Mouse (Mus musculus) limb, embryonic 12.5 days (tissue): ENCODE results near the gene Cc2d1a. TPM values are rescaled to one million over a fixed set of nuclear protein-coding genes. Genes with fewer than 3 reads are reported as not detected.

ENCODE experiments used
- ATAC-seq: fragments of 200-750 bp; cut with Nextera tagmentation; 2 replicates; pipeline ENCODE4 v1.8.0; 2017; ENCODE audit warnings: low read depth, moderate TSS enrichment; ENCODE audit not compliant: insufficient number of reproducible peaks, insufficient read depth, low FRiP score, low TSS enrichment
- H3K27ac ChIP-seq: fragments of 300-500 bp; sonication (generic); 2 replicates; pipeline ENCODE4 v1.5.1; 2016; ENCODE audit warnings: mild to moderate bottlenecking, moderate library complexity
- H3K27me3 ChIP-seq: fragments of 300-500 bp; sonication (generic); 2 replicates; pipeline ENCODE4 v1.6.1; 2016; ENCODE audit warnings: mild to moderate bottlenecking, moderate library complexity
- H3K36me3 ChIP-seq: fragments of 300-500 bp; sonication (generic); 2 replicates; pipeline ENCODE4 v1.6.1; 2016; ENCODE audit warnings: mild to moderate bottlenecking, moderate library complexity
- H3K4me1 ChIP-seq: fragments of 300-500 bp; sonication (generic); replicated peaks from 2 replicates; pipeline ENCODE4 v1.6.1; 2016
- H3K4me2 ChIP-seq: fragments of 300-500 bp; sonication (generic); 2 replicates; pipeline ENCODE4 v1.6.1; 2016; ENCODE audit warnings: mild to moderate bottlenecking, moderate library complexity
- H3K4me3 ChIP-seq: fragments of 300-500 bp; sonication (generic); replicated peaks from 2 replicates; pipeline ENCODE4 v1.5.1; 2016; ENCODE audit warnings: mild to moderate bottlenecking
- H3K9ac ChIP-seq: fragments of 300-500 bp; sonication (generic); replicated peaks from 2 replicates; pipeline ENCODE4 v1.6.1; 2016; ENCODE audit warnings: mild to moderate bottlenecking, moderate library complexity
- H3K9me3 ChIP-seq: fragments of 300-500 bp; sonication (generic); 2 replicates; pipeline ENCODE4 v1.6.1; 2016; ENCODE audit warnings: mild to moderate bottlenecking, moderate library complexity
- WGBS: fragments of 180-500 bp; shearing (Covaris S2); methylation state at CpG from one replicate; pipeline ENCODE4 v1.1.7; 2016; 5-methylcytosine and 5-hydroxymethylcytosine counted together
- polyA plus RNA-seq: library from polyadenylated mRNA; unstranded; fragments of >200 nt; fragmentation: Nextera tagmentation; extraction: Ambion mirVana; gene quantifications from 2 replicates; pipeline ENCODE4 v1.2.1, GENCODE M21; 2016

Cc2d1a gene
- polyA plus RNA-seq, 1 experiment from 2014 or later, result 26.2 TPM

- Histone ChIP-seq H3K36me3 (no peaks in the 10 kb centered on the region), H3K4me2 (peak overlapping the region; percentile 73), H3K27me3 (no peaks in the 10 kb centered on the region), H3K27ac (no peak overlapping the region), H3K4me3 (peak overlapping the region; percentile 35), H3K9me3 (no peaks in the 10 kb centered on the region), H3K4me1 (peaks cover 34% of the 10 kb centered on the region), H3K9ac (peak overlapping the region; percentile 46)
- 4% methylated on average over 21 of the region's 21 CpGs for WGBS
- 0 out of 2 replicates have a peak, but pooled peaks have one; percentile 4 for ATAC-seq
These were observed 39.5 kb upstream of the Cc2d1a start for GRCm38 (mm10) chr8:84187065-84187755.

GRCm38 (mm10) chr8:84186547-84186946, 38.8 kb upstream of the Cc2d1a start:
- no peaks in the 10 kb centered on the region for H3K36me3 ChIP-seq
- H3K27me3 ChIP-seq, result no peaks in the 10 kb centered on the region
- peak overlapping the region; percentile 46 for H3K9ac ChIP-seq
- H3K27ac ChIP-seq, result no peak overlapping the region
- no peaks in the 10 kb centered on the region for H3K9me3 ChIP-seq
- H3K4me3 ChIP-seq, result peak overlapping the region; percentile 35
- 0 out of 2 replicates have a peak, but pooled peaks have one; percentile 7 for ATAC-seq
- H3K4me1 ChIP-seq, result peaks cover 32% of the 10 kb centered on the region
- peak overlapping the region; percentile 73 for H3K4me2 ChIP-seq
- 1% methylated on average over 12 of the region's 12 CpGs for WGBS

GRCm38 (mm10) chr8:84185117-84185516, 37.4 kb upstream of the Cc2d1a start, which contains the start of gene Nanos3:
Gene Nanos3, minus strand, starts transcription at chr8:84185217.
- peaks cover 43% of the 10 kb centered on the region for H3K4me1 ChIP-seq
- WGBS, result 93% methylated on average over 7 of the region's 7 CpGs
- H3K9ac ChIP-seq, result peak within 1 kb of the TSS; percentile 99

GRCm38 (mm10) chr8:84184085-84185043, 36.6 kb upstream of the Cc2d1a start:
- Histone ChIP-seq H3K9ac (peak overlapping the region; percentile 99), H3K9me3 (no peaks in the 10 kb centered on the region), H3K4me3 (peak overlapping the region; percentile 88), H3K4me2 (peak overlapping the region; percentile 83), H3K27me3 (no peaks in the 10 kb centered on the region), H3K27ac (peak overlapping the region; percentile 97), H3K36me3 (no peaks in the 10 kb centered on the region), H3K4me1 (peaks cover 51% of the 10 kb centered on the region)
- 16% methylated on average over 21 of the region's 21 CpGs for WGBS
- ATAC-seq, result 0 out of 2 replicates have a peak, but pooled peaks have one; percentile 1

More at GRCm38 (mm10) chr8:84185117-84185516, 37.4 kb upstream of the Cc2d1a start, which contains the start of gene Nanos3:
- Histone ChIP-seq H3K4me2 (peak within 1 kb of the TSS; percentile 83), H3K27ac (peak within 1 kb of the TSS; percentile 97), H3K36me3 (no peaks in the 10 kb centered on the region), H3K27me3 (no peaks in the 10 kb centered on the region), H3K4me3 (peak within 1 kb of the TSS; percentile 88), H3K9me3 (no peaks in the 10 kb centered on the region)
- no peak for ATAC-seq

GRCm38 (mm10) chr8:84183261-84184084, 35.7 kb upstream of the Cc2d1a start:
- Histone ChIP-seq H3K4me2 (peak overlapping the region; percentile 83), H3K36me3 (peaks cover 5% of the 10 kb centered on the region), H3K4me1 (peaks cover 58% of the 10 kb centered on the region), H3K9me3 (no peaks in the 10 kb centered on the region), H3K27me3 (no peaks in the 10 kb centered on the region), H3K9ac (peak overlapping the region; percentile 99), H3K4me3 (peak overlapping the region; percentile 88), H3K27ac (peak overlapping the region; percentile 97)
- 2% methylated on average over 82 of the region's 87 CpGs for WGBS
- ATAC-seq, result 0 out of 2 replicates have a peak, but pooled peaks have one; percentile 11

GRCm38 (mm10) chr8:84182833-84183232, 35.1 kb upstream of the Cc2d1a start:
- Histone ChIP-seq H3K36me3 (peaks cover 12% of the 10 kb centered on the region), H3K9ac (peak overlapping the region; percentile 99), H3K27ac (peak overlapping the region; percentile 97), H3K4me2 (peak overlapping the region; percentile 83), H3K9me3 (no peaks in the 10 kb centered on the region), H3K4me1 (peaks cover 58% of the 10 kb centered on the region), H3K27me3 (no peaks in the 10 kb centered on the region), H3K4me3 (peak overlapping the region; percentile 88)
- ATAC-seq, result no peak
- WGBS, result 50% methylated on average over 4 of the region's 4 CpGs

- Histone ChIP-seq H3K9me3 (no peaks in the 10 kb centered on the region), H3K36me3 (peaks cover 27% of the 10 kb centered on the region), H3K4me2 (peak overlapping the region; percentile 83), H3K9ac (peak overlapping the region; percentile 64), H3K4me3 (peak overlapping the region; percentile 33), H3K4me1 (peaks cover 56% of the 10 kb centered on the region), H3K27me3 (no peaks in the 10 kb centered on the region), H3K27ac (peak overlapping the region; percentile 88)
- peak; percentile 39 for ATAC-seq
- WGBS, result under 1% methylated on average over 16 of the region's 16 CpGs
These were observed 32.9 kb upstream of the Cc2d1a start for GRCm38 (mm10) chr8:84180530-84181190.

GRCm38 (mm10) chr8:84179946-84180345, 32.2 kb upstream of the Cc2d1a start:
- no peak for ATAC-seq
- H3K9ac ChIP-seq, result peak overlapping the region; percentile 64
- H3K27me3 ChIP-seq, result no peaks in the 10 kb centered on the region
- H3K9me3 ChIP-seq, result no peaks in the 10 kb centered on the region
- H3K27ac ChIP-seq, result peak overlapping the region; percentile 88
- peak overlapping the region; percentile 33 for H3K4me3 ChIP-seq
- peak overlapping the region; percentile 83 for H3K4me2 ChIP-seq
- peaks cover 35% of the 10 kb centered on the region for H3K36me3 ChIP-seq
- peaks cover 55% of the 10 kb centered on the region for H3K4me1 ChIP-seq
- 13% methylated on average over 4 of the region's 4 CpGs for WGBS

GRCm38 (mm10) chr8:84178592-84178991, 30.9 kb upstream of the Cc2d1a start:
- no peaks in the 10 kb centered on the region for H3K9me3 ChIP-seq
- peaks cover 48% of the 10 kb centered on the region for H3K36me3 ChIP-seq
- no peak overlapping the region for H3K9ac ChIP-seq
- H3K4me3 ChIP-seq, result no peak overlapping the region
- H3K27me3 ChIP-seq, result no peaks in the 10 kb centered on the region
- WGBS, result 77% methylated on average over 8 of the region's 8 CpGs
- no peak overlapping the region for H3K4me2 ChIP-seq
- no peak overlapping the region for H3K27ac ChIP-seq
- ATAC-seq, result no peak
- H3K4me1 ChIP-seq, result peaks cover 47% of the 10 kb centered on the region

GRCm38 (mm10) chr8:84177405-84177804, 29.7 kb upstream of the Cc2d1a start:
- Histone ChIP-seq H3K9ac (no peak overlapping the region), H3K4me1 (peaks cover 40% of the 10 kb centered on the region), H3K9me3 (no peaks in the 10 kb centered on the region), H3K27ac (no peak overlapping the region), H3K4me3 (no peak overlapping the region), H3K4me2 (no peak overlapping the region), H3K27me3 (no peaks in the 10 kb centered on the region), H3K36me3 (peaks cover 60% of the 10 kb centered on the region)
- no peak for ATAC-seq
- 92% methylated on average over 3 of the region's 3 CpGs for WGBS
